Mouse (Mus musculus): ENCODE data around the gene Gsx1.

Gene Gsx1

GRCm38 (mm10) chr5:147165060-147165459 is 23.4 kb upstream of the Gsx1 start:
- TF ChIP-seq CTCF (conservative IDR thresholded peaks at IDR 0.05; ENCODE audit: low read length) (peak; percentile 12; the same call in 1 of the 2 replicates), POU5F1 (IDR thresholded peaks at IDR 0.05; ENCODE audit: borderline replicate concordance, low read length) (no peak)
- H3K4me3 ChIP-seq (replicated peaks; ENCODE audit: low read length) = no peak overlapping the region
- peaks cover 18% of the 10 kb centered on the region for H3K4me1 ChIP-seq (replicated peaks; ENCODE audit: low read depth, low read length)
- H3K27me3 ChIP-seq (ENCODE audit: insufficient read depth, low read length) = no peaks in the 10 kb centered on the region
- H3K36me3 ChIP-seq (ENCODE audit: insufficient read depth, low read length) = no peaks in the 10 kb centered on the region
- peaks cover 4% of the 10 kb centered on the region; the same call in 1 of the 2 replicates for H3K9me3 ChIP-seq (ENCODE audit: low read length)

GRCm38 (mm10) chr5:147170088-147170487 is 18.4 kb upstream of the Gsx1 start:
- no peaks in the 10 kb centered on the region for H3K36me3 ChIP-seq (ENCODE audit: insufficient read depth, low read length)
- H3K27me3 ChIP-seq (ENCODE audit: insufficient read depth, low read length) = no peaks in the 10 kb centered on the region
- no peaks in the 10 kb centered on the region for H3K4me1 ChIP-seq (replicated peaks; ENCODE audit: low read depth, low read length)
- TF ChIP-seq NANOG (IDR thresholded peaks at IDR 0.05; ENCODE audit: borderline replicate concordance, low read length) (no peak), CTCF (conservative IDR thresholded peaks at IDR 0.05; ENCODE audit: low read length) (no peak), POU5F1 (IDR thresholded peaks at IDR 0.05; ENCODE audit: borderline replicate concordance, low read length) (no peak)
- no peak overlapping the region for H3K4me3 ChIP-seq (replicated peaks; ENCODE audit: low read length)
- H3K9me3 ChIP-seq (ENCODE audit: low read length) = peaks cover 10% of the 10 kb centered on the region

- 0 out of 2 replicates have a peak, but pooled peaks cover 6% of the 10 kb centered on the region for H3K27me3 ChIP-seq (ENCODE audit: insufficient read depth, low read length)
- H3K4me1 ChIP-seq (replicated peaks; ENCODE audit: low read depth, low read length) = no peaks in the 10 kb centered on the region
- H3K9me3 ChIP-seq (ENCODE audit: low read length) = peaks cover 6% of the 10 kb centered on the region
- no peak for TF ChIP-seq CTCF (conservative IDR thresholded peaks at IDR 0.05; ENCODE audit: low read length)
- no peak for TF ChIP-seq NANOG (IDR thresholded peaks at IDR 0.05; ENCODE audit: borderline replicate concordance, low read length)
- TF ChIP-seq POU5F1 (IDR thresholded peaks at IDR 0.05; ENCODE audit: borderline replicate concordance, low read length) = no peak
- H3K36me3 ChIP-seq (ENCODE audit: insufficient read depth, low read length) = no peaks in the 10 kb centered on the region
- no peak overlapping the region for H3K4me3 ChIP-seq (replicated peaks; ENCODE audit: low read length)
These were observed 14.4 kb upstream of the Gsx1 start for GRCm38 (mm10) chr5:147174046-147174445.

- Histone ChIP-seq H3K36me3 (ENCODE audit: insufficient read depth, low read length) (no peaks in the 10 kb centered on the region), H3K27me3 (ENCODE audit: insufficient read depth, low read length) (peaks cover 86% of the 10 kb centered on the region), H3K9me3 (ENCODE audit: low read length) (peaks cover 14% of the 10 kb centered on the region), H3K4me3 (replicated peaks; ENCODE audit: low read length) (no peak overlapping the region), H3K4me1 (replicated peaks; ENCODE audit: low read depth, low read length) (peaks cover 46% of the 10 kb centered on the region)
- TF ChIP-seq CTCF (conservative IDR thresholded peaks at IDR 0.05; ENCODE audit: low read length) = no peak
- no peak for TF ChIP-seq POU5F1 (IDR thresholded peaks at IDR 0.05; ENCODE audit: borderline replicate concordance, low read length)
- no peak for TF ChIP-seq NANOG (IDR thresholded peaks at IDR 0.05; ENCODE audit: borderline replicate concordance, low read length)
These were observed 3.2 kb upstream of the Gsx1 start for GRCm38 (mm10) chr5:147185174-147185915.

- Histone ChIP-seq H3K9me3 (ENCODE audit: low read length) (peaks cover 14% of the 10 kb centered on the region), H3K27me3 (ENCODE audit: insufficient read depth, low read length) (peaks cover 92% of the 10 kb centered on the region), H3K36me3 (ENCODE audit: insufficient read depth, low read length) (no peaks in the 10 kb centered on the region), H3K4me1 (replicated peaks; ENCODE audit: low read depth, low read length) (peaks cover 53% of the 10 kb centered on the region), H3K4me3 (replicated peaks; ENCODE audit: low read length) (peak overlapping the region; percentile 64)
- TF ChIP-seq NANOG (IDR thresholded peaks at IDR 0.05; ENCODE audit: borderline replicate concordance, low read length) (no peak), CTCF (conservative IDR thresholded peaks at IDR 0.05; ENCODE audit: low read length) (no peak)
These were observed 2.5 kb upstream of the Gsx1 start for GRCm38 (mm10) chr5:147186001-147186431.

- TF ChIP-seq POU5F1 (IDR thresholded peaks at IDR 0.05; ENCODE audit: borderline replicate concordance, low read length) = no peak
- TF ChIP-seq CTCF (conservative IDR thresholded peaks at IDR 0.05; ENCODE audit: low read length) = no peak
- no peak for TF ChIP-seq NANOG (IDR thresholded peaks at IDR 0.05; ENCODE audit: borderline replicate concordance, low read length)
- peaks cover 96% of the 10 kb centered on the region for H3K27me3 ChIP-seq (ENCODE audit: insufficient read depth, low read length)
- no peaks in the 10 kb centered on the region for H3K36me3 ChIP-seq (ENCODE audit: insufficient read depth, low read length)
- peak overlapping the region; percentile 64 for H3K4me3 ChIP-seq (replicated peaks; ENCODE audit: low read length)
- H3K9me3 ChIP-seq (ENCODE audit: low read length) = peaks cover 14% of the 10 kb centered on the region
- H3K4me1 ChIP-seq (replicated peaks; ENCODE audit: low read depth, low read length) = peaks cover 62% of the 10 kb centered on the region
These were observed 1.5 kb upstream of the Gsx1 start for GRCm38 (mm10) chr5:147186781-147187551.

- Histone ChIP-seq H3K27me3 (ENCODE audit: insufficient read depth, low read length) (peaks cover 96% of the 10 kb centered on the region), H3K9me3 (ENCODE audit: low read length) (peaks cover 8% of the 10 kb centered on the region), H3K36me3 (ENCODE audit: insufficient read depth, low read length) (no peaks in the 10 kb centered on the region), H3K4me1 (replicated peaks; ENCODE audit: low read depth, low read length) (peaks cover 69% of the 10 kb centered on the region), H3K4me3 (replicated peaks; ENCODE audit: low read length) (peak overlapping the region; percentile 78)
- TF ChIP-seq NANOG (IDR thresholded peaks at IDR 0.05; ENCODE audit: borderline replicate concordance, low read length) (no peak), POU5F1 (IDR thresholded peaks at IDR 0.05; ENCODE audit: borderline replicate concordance, low read length) (no peak), CTCF (conservative IDR thresholded peaks at IDR 0.05; ENCODE audit: low read length) (no peak)
These were observed 835 bp upstream of the Gsx1 start for GRCm38 (mm10) chr5:147187552-147188170.

- H3K4me1 ChIP-seq (replicated peaks; ENCODE audit: low read depth, low read length) = peaks cover 70% of the 10 kb centered on the region
- peaks cover 95% of the 10 kb centered on the region for H3K27me3 ChIP-seq (ENCODE audit: insufficient read depth, low read length)
- TF ChIP-seq NANOG (IDR thresholded peaks at IDR 0.05; ENCODE audit: borderline replicate concordance, low read length) (no peak), CTCF (conservative IDR thresholded peaks at IDR 0.05; ENCODE audit: low read length) (no peak), POU5F1 (IDR thresholded peaks at IDR 0.05; ENCODE audit: borderline replicate concordance, low read length) (no peak)
- H3K36me3 ChIP-seq (ENCODE audit: insufficient read depth, low read length) = no peaks in the 10 kb centered on the region
- no peaks in the 10 kb centered on the region for H3K9me3 ChIP-seq (ENCODE audit: low read length)
- H3K4me3 ChIP-seq (replicated peaks; ENCODE audit: low read length) = peak overlapping the region; percentile 78
These were observed 660 bp downstream of the Gsx1 start for GRCm38 (mm10) chr5:147189156-147189555.
